Mouse (Mus musculus) testis, postnatal 10 days (tissue): Measurements from ENCODE around the gene Tead1.

Experiments
- DNase-seq: peaks from one replicate; pipeline ENCODE4 v3.0.0; 2021; ENCODE audit warnings: low spot score

Tead1 gene

DNA sequence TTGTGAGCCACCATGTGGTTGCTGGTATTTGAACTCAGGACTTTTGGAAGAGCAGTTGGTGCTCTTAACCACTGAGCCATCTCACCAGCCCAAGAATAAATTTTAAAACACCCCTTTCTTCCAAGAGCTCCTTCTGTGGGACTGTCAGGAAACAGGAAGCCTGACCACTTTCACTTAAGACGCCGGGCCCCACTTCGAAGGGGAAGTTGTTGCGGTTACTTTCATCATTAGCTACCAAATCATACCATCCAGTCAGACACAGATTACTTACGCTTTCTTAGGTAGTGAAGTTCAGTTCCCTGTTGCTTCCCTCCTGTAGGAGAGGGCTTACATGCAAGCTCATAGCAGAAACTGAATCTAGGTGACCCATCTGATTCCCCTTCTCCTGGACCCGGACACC lies 180.8 kb downstream of the Tead1 start:
- no peak for DNase-seq

DNA sequence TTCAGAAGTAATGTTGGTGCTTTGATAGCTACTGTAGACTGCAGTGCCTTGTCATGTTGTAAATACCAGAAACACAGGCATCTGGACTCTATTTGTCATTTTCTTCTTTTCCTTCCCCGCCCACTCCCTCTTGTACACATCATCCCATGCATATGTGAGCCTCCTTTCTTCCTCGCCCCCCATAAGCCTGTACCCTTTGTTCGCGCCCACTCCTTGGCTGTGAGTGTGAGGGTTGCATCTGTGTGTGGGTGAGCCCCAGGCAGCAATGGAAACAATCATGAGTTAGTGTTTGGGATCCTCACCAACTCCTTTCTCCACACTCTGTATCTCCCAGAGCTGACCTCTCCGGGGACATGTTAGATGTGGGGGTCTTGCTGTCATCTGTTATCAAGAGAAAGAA lies 183.0 kb downstream of the Tead1 start:
- no peak for DNase-seq

DNA sequence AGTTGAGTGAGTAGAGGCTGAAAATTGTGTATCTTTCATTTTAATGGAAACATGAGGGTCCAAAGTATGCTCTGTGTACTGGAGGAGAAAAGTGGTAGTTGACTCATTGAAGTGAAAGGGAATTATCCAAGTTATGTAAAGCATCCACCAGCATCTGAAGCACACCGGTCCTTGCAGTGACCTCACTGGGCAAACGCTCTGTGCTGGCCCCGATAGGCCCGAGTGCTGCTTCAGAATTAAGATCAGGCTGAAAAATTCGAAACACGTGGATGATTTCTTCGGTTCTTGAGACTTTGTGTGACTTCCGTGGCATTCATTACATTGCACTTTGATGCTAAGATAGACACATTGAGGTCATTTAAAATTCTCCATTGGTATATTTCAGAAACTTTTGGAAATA lies 185.1 kb downstream of the Tead1 start:
- DNase-seq: no peak

DNA sequence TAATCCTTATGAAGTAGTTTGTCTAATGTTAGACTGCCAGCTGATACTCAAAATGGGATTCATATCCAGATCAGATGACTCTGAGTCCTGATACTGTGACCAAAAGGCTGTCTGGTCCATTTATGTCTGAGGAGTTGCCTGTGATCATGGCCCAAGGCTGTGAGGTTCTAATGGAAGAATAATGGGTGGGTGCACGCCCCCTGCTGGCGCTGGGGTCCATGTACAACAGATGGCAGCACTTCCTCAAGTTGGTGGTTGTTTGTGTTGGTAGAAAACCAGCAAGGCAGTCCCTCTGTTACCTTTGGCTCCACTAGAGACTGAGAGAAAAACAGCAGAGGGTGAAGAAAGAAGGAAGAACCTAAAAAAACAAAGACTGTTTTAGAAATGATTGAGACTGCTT lies 186.6 kb downstream of the Tead1 start:
- peak; percentile 78 for DNase-seq

DNA sequence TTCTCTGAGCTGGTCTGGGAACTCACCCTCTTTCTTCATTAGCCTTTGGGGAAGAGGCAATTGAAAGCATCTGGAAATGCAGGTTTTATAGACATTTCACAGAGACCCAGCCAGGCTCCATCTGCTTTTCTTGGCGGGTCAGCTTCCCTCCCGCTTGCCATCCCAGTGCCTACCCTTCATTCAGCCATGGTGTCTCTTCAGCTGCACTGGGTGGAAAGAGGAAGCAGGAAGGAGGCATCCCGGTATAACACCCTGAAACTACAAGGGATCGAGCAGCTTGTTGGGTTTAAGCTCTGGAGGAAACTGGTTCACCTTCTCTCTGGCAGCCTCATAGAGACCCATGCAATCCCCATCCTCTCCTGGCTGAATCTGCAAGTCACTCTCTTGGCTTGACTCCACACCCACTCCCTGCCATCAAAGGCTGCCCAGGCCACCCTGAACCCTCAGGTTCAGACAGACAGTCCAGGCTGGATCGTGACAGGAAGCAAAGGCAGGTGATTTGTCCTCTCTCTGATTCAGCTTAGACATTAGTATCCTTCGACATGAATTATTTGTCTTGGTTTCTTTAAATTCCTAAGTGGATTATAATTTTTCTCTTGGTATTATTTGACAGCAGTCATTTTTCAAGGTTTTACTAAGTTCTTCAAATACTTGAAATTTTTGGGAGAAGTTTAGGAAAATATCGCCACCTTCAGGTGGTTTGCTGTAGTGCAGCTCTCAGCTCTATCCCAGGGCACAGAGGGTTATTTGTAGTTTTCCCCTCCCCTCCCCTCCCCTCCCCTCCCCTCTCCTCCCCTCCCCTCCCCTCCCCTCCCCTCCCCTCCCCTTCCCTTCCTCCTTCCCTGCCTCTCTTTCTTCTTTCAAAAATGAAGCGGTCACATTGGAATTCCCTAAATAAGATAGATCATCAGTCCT lies 189.7 kb downstream of the Tead1 start:
- DNase-seq: peak; percentile 80

DNA sequence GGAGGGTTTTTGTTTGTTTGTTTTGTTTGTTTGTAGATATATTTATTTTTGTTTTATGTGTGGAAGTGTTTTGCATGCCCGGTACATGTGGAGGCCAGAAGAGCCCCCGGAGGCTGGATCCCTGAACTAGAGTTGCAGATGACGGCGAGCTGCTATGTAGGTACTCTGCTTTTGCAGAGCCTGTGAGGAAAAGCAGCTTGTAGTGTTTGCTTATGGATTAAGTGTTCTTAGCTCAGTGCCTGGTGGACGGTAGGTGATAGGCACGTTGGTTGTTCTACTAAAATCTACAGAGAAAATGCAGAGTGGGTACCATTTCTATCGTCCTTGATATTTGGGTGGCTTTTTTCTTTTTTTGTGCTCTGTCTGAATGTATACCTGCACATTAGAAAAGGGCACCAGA lies 192.6 kb downstream of the Tead1 start:
- no peak for DNase-seq

DNA sequence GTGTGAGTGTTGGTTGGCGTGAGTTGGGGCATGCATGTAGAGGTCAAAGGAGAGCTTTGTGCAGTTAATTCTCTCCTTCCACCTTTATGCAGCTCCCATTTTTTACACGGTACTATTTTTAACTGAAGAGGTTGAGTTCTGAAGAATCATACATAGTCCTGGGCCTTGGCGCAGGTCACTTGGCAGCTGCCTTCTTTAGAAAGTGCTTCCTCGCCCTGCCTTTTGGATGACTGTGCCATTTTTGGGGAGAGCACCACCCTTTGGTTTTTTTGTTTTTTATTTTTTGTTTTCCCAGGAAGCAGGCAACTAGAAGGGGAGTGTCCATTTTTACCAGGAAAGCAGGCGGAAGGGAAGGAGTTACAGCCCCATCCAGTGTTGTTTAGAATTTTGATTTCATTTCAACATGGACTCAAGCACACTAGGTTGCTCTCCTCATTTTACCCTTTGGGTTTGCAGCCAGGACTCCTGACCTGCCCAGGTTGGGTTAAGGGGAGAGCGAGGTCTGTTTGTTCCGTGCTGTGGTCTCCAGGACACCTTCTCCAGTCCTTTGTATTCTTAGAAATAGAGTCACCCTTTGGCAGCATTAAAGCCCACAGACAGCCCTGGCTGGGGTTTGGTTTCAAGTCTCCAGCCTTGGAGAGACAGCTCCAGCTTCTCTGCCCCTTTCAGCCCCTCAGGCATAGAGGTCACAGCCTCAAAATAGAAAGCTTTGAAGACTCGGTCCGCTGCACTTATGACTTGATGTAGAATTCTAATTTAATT lies 193.5 kb downstream of the Tead1 start:
- DNase-seq: no peak

DNA sequence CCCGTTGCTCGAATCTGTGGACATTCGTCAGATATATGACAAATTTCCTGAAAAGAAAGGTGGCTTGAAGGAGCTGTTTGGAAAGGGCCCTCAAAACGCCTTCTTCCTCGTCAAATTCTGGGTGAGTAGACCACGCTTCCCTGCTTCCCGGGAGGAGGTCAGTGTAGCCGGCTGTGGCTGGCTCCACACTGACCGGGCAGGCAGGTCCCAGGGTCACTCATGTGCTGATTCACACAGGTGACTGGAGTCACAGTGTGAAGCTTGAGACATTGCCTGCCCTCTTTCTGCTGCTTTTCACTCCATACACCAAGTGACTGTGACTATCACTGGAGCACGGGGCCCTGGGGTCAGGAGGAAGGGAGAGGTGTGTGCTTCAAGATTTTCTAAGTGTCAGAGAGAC lies 197.0 kb downstream of the Tead1 start:
- DNase-seq: no peak

DNA sequence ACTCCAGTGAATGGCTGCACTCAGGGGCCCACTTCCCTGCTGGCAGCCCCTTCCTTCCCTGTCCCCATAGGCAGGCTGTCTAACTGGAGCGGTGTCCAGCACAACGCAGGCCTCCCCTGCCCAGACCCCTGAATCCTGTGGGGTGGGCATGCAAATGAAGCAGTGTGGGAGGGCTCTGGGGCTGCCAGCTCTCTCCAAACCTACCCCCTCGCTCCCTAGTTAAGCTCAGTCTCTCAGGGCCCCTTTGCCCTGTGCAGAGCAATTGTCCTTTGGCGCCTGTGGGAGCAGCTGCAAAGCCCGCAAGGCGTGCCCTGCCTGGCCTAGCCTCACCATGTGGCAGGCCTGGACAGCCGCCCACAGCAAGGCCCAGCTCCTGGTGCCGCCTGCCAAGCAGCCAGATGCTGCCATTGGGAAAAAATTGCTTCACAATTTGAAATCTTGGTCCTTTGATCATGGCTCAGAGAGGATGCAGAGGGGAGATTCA lies 204.7 kb downstream of the Tead1 start:
- DNase-seq: no peak

DNA sequence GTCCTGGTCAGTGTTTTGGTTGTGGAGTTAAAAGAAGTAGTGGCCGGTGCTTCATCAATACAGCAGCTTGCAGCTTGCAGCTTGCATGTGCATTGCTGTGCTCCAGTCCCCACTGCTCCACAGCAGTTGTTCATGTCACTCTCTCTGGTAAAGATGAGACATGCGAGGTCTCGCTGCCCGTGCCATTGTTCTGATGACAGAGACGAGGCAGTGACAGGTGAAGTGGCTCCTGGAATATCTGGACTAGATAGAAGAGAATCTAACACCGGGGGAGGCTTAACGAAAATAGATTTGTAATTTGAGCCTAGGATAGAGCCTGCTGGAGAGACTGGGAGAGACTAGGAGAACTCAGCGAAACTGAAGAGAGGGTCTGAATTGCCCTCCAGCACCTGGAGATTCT lies 206.4 kb downstream of the Tead1 start:
- no peak for DNase-seq

DNA sequence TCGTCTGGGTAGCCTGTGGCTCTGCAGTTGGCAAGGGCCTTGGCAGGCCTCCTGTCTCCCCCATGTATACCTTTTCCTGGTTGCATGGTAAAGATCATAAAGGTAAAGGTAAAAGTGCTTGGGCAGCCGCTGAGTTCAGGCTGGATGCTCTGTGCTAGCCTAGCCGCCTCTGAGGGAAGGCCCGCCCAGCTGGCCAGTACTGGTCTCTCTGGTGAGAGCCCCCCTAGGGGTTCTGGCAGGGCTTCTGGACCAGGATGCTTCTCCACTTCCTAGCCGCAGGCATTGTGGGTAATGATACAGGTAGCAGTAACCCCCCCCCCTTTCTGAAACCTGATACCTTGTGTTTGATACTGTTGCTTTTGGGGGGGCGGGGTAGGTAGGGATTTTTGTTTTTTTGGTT lies 212.8 kb downstream of the Tead1 start:
- DNase-seq: no peak

DNA sequence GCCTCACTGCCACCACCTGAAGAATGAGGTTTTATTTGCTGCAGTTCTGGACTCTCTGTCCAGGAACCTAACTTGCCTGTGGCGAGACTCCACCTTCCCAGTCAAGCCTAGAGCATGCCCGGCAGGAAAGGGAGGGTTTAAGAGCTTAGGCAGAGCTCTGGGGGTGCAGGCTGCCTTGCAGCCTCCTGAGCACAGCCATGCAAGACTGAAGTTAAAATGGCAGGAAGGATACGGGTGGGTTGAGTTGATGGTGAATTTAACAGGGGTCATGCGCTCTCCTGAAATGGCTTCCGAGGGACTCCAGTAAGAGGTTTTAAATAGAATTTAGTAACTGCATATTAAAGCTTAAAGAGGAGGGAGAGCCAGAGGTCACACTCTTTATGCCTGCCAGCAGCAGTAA lies 213.5 kb downstream of the Tead1 start:
- no peak for DNase-seq

DNA sequence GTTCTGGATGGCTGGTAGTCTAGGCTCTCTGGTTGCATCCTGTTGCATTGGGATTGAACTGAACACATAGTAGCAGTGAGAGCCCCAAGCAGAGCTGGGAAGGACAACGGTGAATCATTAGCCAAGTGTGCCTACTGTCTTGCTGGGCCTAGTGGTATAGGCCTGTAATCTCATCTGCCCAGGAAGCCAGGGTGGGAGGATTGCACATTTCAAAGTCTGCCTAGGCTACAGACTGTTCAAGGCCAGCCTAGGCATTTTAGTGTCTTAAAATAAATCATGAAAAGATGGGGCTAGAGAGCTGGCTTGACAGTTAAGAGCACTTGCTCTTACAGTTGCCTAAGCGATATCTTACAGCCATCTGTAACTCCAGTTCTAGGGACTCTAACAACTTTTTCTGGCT lies 217.2 kb downstream of the Tead1 start:
- no peak for DNase-seq

DNA sequence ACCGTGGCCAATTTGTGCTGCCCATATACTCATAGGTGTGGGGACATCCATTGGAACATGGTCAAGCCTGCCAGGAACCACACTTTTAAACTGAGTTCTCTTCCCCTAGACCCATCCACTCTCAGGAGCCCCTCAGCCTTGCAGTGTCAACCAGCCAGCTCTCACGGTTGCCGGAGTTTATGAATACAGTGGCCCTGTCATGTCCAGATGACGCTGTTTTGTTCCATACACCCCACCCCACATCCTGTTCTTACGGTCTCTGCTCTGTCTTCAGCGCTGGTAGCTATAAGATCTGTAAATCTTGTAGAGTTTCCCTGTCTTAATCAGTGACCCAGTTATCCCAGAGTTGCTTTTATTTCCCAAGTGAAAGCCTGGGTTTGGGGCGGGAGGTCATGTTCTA lies 222.6 kb downstream of the Tead1 start:
- DNase-seq: no peak

DNA sequence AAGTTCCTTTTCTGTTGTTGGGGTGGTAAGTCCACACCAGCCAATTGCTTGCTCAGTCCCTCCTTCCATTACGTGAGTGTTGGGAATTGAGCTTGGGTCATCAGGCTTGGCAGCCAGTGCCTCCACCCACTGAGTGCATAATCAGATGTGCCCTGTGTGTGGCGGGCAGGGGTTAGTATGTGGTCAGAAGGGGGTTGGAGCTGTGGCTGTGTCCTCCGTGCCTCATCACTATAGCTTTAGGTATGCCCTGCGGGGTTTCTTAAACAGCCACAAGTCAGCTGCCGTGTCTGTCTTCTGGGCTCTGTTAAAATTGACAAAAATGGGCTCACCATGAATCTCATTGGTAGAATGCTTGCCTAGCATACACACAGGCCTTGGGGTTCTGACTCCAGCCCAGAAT lies 227.7 kb downstream of the Tead1 start:
- DNase-seq: no peak

DNA sequence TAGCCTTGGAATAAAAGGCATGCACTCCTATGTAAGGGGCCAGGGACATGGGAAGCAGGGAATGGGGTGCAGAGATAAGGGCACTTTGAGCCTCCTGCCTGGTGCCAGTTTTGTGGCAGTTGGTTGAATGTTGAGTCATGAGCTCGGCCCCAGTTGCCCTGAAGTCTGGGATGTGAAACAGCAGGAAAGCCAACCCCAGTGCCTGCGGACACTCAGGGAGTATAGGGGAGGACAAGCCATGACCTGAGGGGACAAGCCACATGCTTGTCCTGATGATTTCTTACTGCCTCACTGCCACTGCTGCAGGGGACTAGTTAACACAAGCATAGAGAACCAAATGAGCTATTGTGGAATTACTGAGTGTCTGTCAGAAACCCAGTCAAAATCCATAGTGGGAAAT lies 228.3 kb downstream of the Tead1 start:
- no peak for DNase-seq

DNA sequence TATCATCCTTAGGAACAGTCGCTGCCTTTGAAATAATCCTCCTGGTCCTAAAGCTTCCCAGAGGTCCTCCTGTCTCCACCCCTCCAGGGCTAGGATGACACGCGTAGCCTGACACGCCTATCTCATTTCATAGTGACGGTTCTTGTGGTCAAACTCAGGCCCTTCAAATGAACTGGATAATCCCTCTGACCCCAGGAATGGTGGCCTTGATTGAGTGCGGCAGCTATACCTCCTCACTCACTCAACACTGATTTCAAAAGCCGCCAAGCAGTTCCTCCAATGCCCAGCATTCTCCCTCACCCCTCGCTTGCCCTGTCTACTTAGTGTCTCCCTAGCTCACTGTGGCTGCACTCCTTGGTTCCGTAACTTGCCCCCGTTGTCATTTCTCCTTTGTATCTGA lies 230.0 kb downstream of the Tead1 start:
- no peak for DNase-seq

DNA sequence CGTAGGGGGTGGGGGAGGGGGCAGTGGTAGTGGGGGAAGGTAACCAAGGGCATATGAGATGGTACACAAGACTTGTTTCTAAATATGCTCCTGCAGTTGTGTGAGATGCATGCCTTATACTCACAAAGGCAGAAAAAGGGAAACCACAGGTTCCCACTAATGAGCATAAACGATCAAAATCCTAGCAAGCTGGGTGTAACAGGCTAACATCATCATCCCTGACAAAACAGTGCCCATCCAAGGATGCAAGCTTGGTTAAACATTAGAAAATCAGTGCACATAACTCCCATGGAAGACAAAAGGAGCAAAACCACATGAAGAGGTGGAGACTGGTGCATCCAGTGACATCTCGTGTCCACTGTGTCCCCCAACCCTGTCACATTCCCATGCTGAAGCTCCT lies 233.9 kb downstream of the Tead1 start:
- no peak for DNase-seq

DNA sequence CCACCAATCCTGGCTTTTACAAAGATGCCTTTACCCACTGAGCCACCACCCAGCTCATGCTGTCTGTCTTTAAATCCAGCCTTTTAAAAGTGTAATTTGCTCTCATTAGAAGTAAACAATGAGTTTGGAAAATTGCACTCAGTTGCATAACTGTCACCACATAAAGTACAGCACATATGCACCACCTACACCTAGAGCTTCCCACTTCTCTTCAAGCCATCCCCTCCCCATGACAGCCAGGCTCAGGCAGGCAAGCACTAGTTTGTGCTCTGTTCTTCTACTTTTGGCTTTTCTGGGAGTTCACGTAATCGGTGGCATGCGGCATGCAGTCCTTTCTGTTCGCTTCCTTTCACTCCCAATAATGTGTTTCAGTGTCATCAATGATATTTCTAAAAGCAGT lies 236.5 kb downstream of the Tead1 start:
- no peak for DNase-seq

DNA sequence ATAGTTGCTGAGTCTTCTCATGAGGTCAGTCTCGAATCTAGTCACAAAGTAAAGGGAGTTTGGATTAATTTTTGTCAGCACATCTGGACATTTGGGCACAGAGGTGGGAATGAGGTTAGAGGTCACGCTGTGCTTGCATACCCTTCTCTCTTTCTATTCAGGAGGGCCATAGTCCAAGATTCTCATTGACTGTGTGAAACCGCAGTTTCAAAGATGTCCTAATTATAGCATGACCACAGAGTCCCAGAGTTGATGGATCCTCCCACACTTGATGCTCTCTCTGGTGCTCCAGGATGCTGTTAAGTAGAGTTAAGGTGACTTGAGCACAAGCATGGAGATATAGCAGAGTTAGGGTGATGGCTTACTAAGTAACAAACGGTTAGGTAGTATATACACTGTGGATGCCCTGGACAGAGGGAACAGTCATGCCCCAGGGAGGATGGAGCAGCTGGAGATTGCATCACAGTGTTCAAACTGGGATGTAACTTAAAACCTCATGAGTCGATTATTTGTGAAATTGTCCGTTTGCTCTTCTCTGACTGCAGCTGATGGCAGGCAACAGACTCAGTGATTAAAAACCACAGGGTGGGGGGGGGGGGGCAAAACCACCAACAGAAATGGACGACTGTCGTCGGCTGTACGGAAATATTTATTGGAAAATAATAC lies 238.6 kb downstream of the Tead1 start:
- DNase-seq: no peak

DNA sequence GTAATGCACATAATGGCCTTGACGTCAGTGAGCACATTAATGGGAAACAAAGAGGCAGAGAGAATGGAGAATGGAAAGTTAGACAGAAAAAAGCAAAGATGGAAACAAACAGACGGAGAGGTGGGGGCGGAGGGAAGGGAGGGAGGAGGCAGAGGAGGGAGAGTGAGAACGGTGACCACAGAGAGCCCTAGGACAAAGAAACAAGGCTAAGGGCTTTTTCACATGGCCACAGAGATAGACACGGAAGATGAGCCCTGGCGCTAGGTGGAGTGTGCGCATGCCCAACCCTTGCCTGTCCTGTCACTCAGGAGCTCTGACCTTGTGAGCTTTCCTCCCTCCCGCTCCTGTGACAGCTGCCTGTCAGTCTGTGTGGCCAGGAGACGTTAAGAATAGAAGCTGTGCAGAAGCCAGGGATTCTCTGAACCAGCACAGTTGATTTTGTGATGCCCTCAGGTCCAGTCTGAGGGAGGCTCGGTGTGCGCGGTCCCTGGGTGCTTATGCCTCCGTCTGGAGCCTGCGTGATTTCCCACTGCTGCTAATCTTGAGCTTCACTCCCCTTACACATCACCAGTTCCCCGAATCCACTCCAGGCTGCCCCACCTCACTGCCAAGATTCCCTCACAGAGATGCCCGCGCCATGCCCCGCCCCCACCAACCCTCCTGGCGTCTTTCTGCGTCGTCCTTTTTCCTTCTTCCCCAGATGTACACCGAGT lies 239.3 kb downstream of the Tead1 start:
- peak; percentile 55 for DNase-seq

DNA sequence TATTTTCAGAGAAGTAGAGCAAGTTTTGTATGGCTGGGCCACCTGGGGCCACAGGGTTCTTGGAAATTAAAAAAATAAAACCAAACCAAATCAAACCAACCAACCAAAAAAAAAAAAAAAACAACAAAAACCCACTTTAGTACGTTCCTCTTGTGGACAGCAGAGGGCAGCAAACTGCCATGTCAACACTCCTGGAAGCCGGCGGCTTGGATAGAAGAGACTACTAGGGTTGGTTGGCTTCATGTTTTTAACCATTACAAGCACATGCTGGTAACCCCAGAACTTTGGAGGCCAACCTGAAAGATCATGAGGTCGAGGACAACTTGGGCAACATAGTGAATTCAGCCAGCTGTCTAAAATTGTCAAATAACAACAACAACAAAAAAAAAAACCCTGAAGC lies 240.7 kb downstream of the Tead1 start:
- DNase-seq: peak; percentile 67
